Mouse (Mus musculus): ENCODE data around the gene Cdh11. TPM values are rescaled to one million over a fixed set of nuclear protein-coding genes. Genes with fewer than 3 reads are reported as not detected.
"Not testable (repeated sequence)": the region's sequence is repeated elsewhere in the genome, so short reads cannot be mapped to it uniquely, and the experiment has no call there.

Gene Cdh11
- total RNA-seq, 2 experiments from 2014 or later, result 75.7 to 85.9 TPM

- DNase-seq, result no peak
These were observed 78.1 kb downstream of the Cdh11 start for GRCm38 (mm10) chr8:102707305-102707704.

DNA sequence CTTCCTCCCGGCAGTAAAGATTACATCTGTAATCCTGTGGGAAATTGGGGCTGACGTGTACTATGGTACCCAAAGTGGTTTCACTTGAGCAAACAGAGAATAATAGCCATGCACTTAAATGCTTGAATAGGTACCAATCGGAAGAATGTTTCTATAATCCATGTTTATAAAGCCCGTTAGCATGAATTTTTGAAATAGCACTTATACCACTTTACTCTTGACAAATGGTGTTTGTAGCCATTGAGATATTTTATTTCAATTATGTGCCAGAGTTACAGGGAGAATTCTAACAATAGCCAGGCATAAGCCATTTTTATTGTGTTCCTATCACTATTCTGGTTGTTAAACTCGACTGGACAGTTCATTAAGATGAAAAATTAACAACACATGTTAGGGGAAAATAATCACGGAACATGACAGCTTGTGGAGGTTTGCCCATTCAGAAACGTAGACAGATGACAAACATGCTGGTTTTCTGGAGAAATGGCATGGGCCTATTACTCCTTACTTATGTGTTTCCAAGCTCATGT lies 80.0 kb downstream of the Cdh11 start:
- no peak for DNase-seq

DNA sequence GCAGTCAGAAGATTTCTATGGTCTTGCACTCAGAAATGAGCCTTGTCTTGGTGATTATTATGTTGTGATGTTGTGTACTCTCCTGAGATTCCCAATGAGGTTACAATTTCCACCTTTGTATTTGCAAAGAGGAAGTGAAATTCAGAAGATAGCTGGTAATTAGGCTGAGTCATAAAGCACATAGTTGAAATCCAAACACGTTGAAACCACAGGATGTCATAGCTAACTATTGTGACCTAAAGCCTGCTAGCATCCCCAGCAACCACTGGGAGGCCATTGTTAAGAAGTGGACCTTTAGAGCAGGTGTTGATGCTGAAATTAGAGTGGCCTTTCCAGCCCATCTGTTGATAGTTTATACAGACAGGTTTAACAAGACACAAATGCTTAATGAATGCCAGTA lies 85.2 kb downstream of the Cdh11 start:
- DNase-seq, result no peak

GRCm38 (mm10) chr8:102698232-102698837 lies 87.1 kb downstream of the Cdh11 start:
- no peak for DNase-seq

DNA sequence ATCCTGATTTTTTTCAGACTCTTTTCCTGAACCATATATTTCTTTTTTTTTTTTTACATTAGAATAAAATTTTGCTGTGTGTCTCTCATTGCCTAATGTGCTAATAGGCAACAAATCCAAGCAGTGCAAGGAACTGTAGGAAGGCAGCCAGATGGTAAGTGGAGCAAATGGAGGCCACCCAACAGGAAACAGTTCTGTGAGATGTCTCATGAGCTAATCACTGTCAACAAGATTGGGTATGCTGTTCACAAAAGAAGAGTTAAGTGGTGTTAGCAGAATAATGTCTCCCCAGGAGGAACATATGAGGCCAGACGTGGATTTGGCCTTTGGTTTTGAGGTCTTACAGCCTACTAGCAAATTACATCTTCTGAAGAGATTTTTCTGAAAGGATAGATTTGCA lies 92.0 kb downstream of the Cdh11 start:
- DNase-seq, result peak in 1 of 2 experiments; percentile 40

DNA sequence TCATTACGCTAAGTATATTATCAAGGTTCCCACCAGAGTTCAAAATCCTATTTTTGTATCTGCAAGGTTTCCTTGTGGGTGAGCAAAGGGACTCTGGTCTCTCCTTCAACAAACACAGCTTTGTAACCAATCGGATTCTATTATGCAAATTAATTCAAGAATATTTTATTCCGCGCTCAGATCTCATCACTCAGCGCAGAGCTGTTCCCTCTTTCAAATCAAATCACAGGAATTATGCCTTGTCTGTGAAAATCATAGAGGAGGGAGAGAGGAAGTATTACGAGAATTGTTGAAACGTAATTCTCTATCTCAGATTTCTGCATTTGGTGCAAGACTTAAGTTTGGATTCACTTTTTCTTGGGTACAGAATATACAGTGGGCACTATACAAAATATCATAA lies 100.0 kb downstream of the Cdh11 start:
- not testable (repeated sequence) for DNase-seq

DNA sequence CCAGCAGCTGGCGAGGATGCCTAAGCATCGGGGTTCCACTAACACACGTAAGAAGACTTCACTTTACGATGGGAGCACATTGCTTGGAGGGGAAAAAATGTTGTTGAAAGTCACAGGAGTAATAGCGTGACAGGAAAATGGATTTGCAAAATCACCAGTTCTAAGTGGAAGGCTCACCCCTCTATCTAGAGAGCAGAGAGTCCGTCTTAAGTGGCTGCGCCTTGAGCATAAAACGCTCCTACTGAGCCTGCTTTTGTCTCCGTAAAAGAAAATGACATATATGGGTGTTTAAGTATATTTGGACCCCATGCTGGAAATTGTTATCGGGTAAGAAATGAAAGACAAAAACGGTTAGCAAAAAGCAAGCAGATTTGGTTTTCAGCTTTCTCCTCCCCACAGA lies 100.4 kb downstream of the Cdh11 start:
- DNase-seq, result no peak

DNA sequence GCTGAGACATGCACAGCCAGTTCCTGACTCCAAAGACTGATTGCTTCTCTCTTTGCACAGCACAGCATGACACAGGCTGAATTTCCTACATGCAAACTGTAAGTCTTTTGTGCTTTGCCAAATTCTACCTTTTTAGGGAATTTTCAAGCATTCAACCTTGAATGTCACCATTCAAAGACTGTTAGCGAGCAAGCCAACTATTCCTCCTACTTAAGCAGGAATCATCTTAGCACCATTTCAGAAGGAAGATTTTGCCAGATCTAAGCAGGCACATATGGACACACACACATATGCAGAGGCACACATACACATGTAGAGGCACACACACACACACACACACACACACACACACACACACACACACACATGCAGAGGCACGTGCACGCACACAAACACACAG lies 108.3 kb downstream of the Cdh11 start:
- DNase-seq, result no peak

DNA sequence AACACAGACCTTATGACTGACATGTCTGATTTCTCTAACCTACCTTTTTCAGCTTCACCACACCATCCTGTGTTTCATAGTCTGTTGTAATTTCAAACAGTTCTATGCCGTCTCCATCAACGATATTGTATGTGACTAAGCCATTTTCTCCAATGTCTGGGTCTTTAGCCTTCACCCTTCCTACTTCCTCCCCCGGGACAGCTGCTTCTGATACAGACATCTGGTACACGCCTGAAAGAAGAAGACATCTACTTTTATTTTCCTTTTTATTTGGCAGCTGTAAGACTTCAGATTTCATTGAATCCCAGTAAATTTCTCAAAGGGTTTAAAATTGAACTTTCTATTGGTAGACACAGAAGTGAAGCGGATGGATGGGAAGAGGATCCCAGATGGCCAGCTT lies 120.9 kb downstream of the Cdh11 start:
- DNase-seq, result peak in 1 of 2 experiments; percentile 20

DNA sequence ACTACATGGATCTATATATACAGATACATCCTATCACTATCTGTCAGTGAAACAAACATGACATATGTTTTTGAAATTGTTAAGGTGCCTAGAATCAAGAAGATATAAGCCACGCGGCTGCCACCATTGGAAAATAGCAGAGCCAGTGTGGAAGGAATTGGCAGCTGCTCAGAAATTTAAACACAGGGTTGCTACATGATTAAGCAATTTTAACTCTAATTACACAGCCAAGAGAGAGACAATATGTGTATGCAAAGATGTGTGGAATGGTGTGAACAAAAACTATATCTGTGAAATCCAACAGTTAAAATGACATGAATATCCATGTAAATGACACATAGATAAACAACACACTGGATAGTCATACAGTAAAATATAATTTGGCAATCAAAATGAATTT lies 128.9 kb downstream of the Cdh11 start:
- no peak for DNase-seq

GRCm38 (mm10) chr8:102651964-102652363 lies 133.5 kb downstream of the Cdh11 start:
- no peak for DNase-seq

GRCm38 (mm10) chr8:102627151-102627550 lies 158.3 kb downstream of the Cdh11 start:
- no peak for DNase-seq

DNA sequence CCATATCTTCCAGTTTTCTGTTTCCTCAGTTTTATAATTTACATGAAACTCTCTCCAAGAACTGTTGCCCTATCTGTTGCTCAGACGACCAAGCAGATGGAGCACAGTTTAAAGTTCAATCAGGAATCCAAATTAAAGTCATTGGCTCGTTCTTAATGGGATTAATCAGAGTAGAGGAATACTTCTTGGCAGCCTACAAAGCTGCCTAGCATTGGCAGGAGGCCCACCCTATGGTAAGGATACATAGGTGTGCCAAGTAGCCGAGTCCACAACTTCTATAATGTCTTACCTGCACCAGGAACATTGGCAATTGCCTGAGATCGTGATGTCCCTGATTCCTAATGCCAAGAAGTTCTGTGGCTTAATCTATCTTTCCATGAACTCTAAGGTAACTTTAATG lies 173.3 kb downstream of the Cdh11 start:
- no peak for DNase-seq

DNA sequence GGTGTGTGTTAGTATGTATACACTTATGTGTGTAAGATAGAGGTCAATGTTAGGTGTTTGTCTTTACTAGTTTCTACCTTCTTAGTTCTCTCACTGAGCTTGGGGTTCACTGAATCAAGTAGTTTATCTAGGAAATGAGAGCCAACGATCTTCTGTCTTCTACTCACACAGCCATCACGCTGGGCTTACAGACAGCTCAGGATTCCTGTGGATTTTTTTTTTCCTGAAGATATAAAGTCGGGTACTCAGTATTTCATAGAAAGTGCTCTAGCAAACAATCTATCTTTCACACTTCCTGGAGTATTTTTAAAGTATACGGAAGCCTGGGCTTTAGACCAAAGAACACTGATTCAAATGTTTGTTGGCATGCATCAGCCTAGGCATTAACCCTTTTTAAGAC lies 184.1 kb downstream of the Cdh11 start:
- no peak for DNase-seq

DNA sequence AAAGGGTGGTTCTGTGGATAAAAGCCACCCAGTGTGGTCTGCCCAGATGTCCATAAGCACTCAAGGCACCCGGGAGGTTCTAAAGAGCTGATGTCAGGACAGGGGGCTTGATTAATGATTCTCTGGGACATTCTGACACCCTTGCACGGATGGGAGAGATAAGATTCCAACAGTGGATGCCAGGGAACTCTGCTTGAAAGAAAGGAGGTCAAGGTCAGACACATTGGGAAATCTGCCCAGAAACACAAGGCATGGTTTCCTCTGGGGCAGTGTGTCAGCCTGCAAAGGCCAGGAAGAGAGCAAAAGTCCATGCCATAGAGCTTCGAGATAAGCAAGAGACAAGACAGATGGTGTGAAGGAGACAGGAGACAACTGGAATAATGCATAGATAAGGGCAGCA lies 188.9 kb downstream of the Cdh11 start:
- no peak for DNase-seq

GRCm38 (mm10) chr8:102593899-102594298 lies 191.5 kb downstream of the Cdh11 start:
- no peak for DNase-seq

Small RNA genes within 50 kb of the gene (microRNA-seq; reads per million reads assigned to microRNA genes)
- 0 reads per million in 2 experiments for gene Gm26301
